Mouse (Mus musculus) E14TG2a.4 (cell line): Measurements from ENCODE around the gene Ndufv1.

Experiments
- CTCF ChIP-seq: conservative IDR thresholded peaks from 2 replicates; pipeline ENCODE4 v1.5.1; 2014; ENCODE audit warnings: low read length
- NANOG ChIP-seq: IDR thresholded peaks from 2 replicates; pipeline ENCODE4 v1.6.1; 2014; ENCODE audit warnings: borderline replicate concordance, low read length, mixed read lengths
- POU5F1 ChIP-seq: IDR thresholded peaks from 2 replicates; pipeline ENCODE4 v1.6.1; 2014; ENCODE audit warnings: low read length, borderline replicate concordance

GRCm38 (mm10) chr19:3986334-3986733 is 26.3 kb downstream of the Ndufv1 start, which contains the start of gene Acy3:
- TF ChIP-seq CTCF, result no peak
- TF ChIP-seq NANOG, result no peak
- TF ChIP-seq POU5F1, result no peak
